ENCODE assay signal across 26 mouse cellular contexts in genomic region chr17:71747561-71747960, GRCm38 (mm10). TPM values are rescaled to one million over a fixed set of nuclear protein-coding genes. Genes with fewer than 3 reads are reported as not detected.
"Had no signal": no experiment of that assay in that cellular context is flagged by ENCODE, and none has a peak within 500 bp of the region (broad histone marks: within the 10 kb centered on the region; RNA-seq: fewer than 3 reads in every experiment).

No protein-coding gene starts in this region.

- H3K4me2 ChIP-seq: limb, embryonic 13.5 days; liver, embryonic 12.5 days; liver, embryonic 15.5 days; midbrain, embryonic 11.5 days; neural tube, embryonic 12.5 days; stomach, embryonic 15.5 days had no signal

- DNase-seq: kidney, adult 18-20 months; kidney, adult 9 months; kidney, postnatal 14 days; layer of hippocampus, adult 9-11 months; liver; lung, adult 2 months; lung, postnatal 36 days; retina, postnatal 1 day; right cerebral cortex, postnatal 25 days; spleen, adult 18-20 months; thymus, postnatal 25 days had no signal

- H3K4me1 ChIP-seq: limb, embryonic 13.5 days; liver, embryonic 15.5 days; megakaryocyte, embryonic 14.5 days had no signal

- ATAC-seq: inflammation-experienced regulatory T-cells, adult 6 months; intestine, embryonic 16.5 days; liver, embryonic 12.5 days; lung, postnatal 0 days had no signal

- H3K9ac ChIP-seq: limb, embryonic 13.5 days; liver, embryonic 12.5 days; liver, embryonic 15.5 days; neural tube, embryonic 12.5 days; stomach, embryonic 15.5 days had no signal

- H3K27ac ChIP-seq: layer of hippocampus, adult 2 months; limb, embryonic 10.5 days; limb, embryonic 13.5 days; liver, embryonic 12.5 days; liver, embryonic 15.5 days; neural tube, embryonic 12.5 days; stomach, embryonic 15.5 days had no signal

- H3K27me3 ChIP-seq: limb, embryonic 13.5 days; liver, embryonic 12.5 days; liver, embryonic 15.5 days; neural tube, embryonic 12.5 days; stomach, embryonic 15.5 days had no signal

- H3K36me3 ChIP-seq: limb, embryonic 10.5 days; limb, embryonic 13.5 days; liver, embryonic 12.5 days; liver, embryonic 15.5 days; neural tube, embryonic 12.5 days; stomach, embryonic 15.5 days had no signal

- H3K9me3 ChIP-seq: limb, embryonic 10.5 days; limb, embryonic 13.5 days; liver, embryonic 12.5 days; liver, embryonic 15.5 days; neural tube, embryonic 12.5 days; stomach, embryonic 15.5 days had no signal

- H3K4me3 ChIP-seq: layer of hippocampus, adult 2 months; limb, embryonic 10.5 days; limb, embryonic 13.5 days; liver, embryonic 12.5 days; liver, embryonic 15.5 days; megakaryocyte, embryonic 14.5 days; neural tube, embryonic 12.5 days; stomach, embryonic 15.5 days had no signal

RNA-seq across cellular contexts. Expression of gene Pcare, which starts 5.1 kb away (rescaled TPM):
- polyA plus RNA-seq: inflammation-experienced regulatory T-cells, adult 6 months; intestine, embryonic 16.5 days; large intestine, adult 2 months; limb, embryonic 10.5 days; limb, embryonic 13.5 days; liver, embryonic 15.5 days; lung, postnatal 0 days; midbrain, embryonic 11.5 days; midbrain, postnatal 0 days; neural tube, embryonic 12.5 days; stomach, embryonic 15.5 days; thymus, postnatal 0 days had no signal
